Mouse (Mus musculus) adrenal gland, adult 8-10 months (tissue): ENCODE results near the gene Slc1a4. TPM values are rescaled to one million over a fixed set of nuclear protein-coding genes. Genes with fewer than 3 reads are reported as not detected.

Experiments used
- total RNA-seq, 4 experiments: library from RNA; stranded (reverse); gene quantifications; 2 replicates each; pipeline ENCODE4 v1.2.4; 2022

Slc1a4 gene
- total RNA-seq, 4 experiments from 2014 or later: 8.3 to 10.8 (median 9.3) TPM

Other genes with a start within 250 kb of the Slc1a4 start
- 100 to 1,000 TPM; 136 to 161 (median 154) TPM for gene Actr2, start 219.8 kb downstream of the Slc1a4 start, total RNA-seq
- gene Rab1a, start 131.3 kb downstream of the Slc1a4 start, total RNA-seq: 100 to 1,000 TPM; 151 to 186 (median 168) TPM
- 10 to 100 TPM; 19.4 to 27.5 (median 26.4) TPM for gene Cep68, start 83.3 kb downstream of the Slc1a4 start, total RNA-seq
- 10 to 100 TPM; 12.2 to 21.3 (median 14.4) TPM for gene Sertad2, start 210.5 kb upstream of the Slc1a4 start, total RNA-seq